Mouse (Mus musculus): Measurements from ENCODE around the gene Tmc6.

DNA sequence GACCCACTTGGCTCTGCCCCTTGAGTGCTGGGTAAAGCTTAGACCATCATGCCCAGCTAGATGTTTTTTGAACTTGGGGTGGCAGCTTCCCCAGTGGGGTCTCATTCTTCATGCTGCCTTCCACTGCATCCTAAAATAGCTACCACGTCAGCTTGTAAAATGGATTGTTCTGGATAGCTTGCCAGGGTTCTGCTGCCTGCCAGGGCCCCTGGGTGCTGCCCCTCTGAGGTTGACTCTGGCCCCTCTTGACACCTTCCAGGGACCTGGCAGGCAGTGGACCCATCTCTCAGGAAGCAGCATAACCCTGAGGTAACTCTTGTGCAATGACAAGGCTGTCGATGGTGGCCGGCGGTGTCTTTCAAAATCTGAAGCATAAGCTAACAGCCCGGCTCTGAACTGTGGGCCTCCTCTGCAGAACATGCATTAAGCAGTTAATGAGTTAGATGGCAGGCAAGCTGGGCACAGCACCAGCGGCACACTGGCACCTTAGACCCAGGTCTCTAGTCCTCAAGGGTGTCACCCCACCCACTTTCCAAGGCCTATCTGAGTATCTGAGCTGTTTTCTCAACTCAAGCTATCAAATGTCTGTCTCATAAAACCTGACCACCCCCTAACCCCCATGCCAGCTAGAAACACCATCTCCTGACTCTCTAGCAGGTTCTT is 32.8 kb upstream of the Tmc6 start:
- TF ChIP-seq POLR2A (IDR thresholded peaks at IDR 0.05; ENCODE audit: insufficient read depth, low read depth, low read length) (no peak), CTCF (IDR thresholded peaks at IDR 0.05) (no peak), EP300 (IDR thresholded peaks at IDR 0.05; ENCODE audit: insufficient read depth, low read depth, low read length) (no peak)
